Mouse (Mus musculus): ENCODE results near the gene Slc6a17. TPM values are rescaled to one million over a fixed set of nuclear protein-coding genes. Genes with fewer than 3 reads are reported as not detected.

Slc6a17 gene
- total RNA-seq, 1 experiment from 2014 or later: not detected

DNA sequence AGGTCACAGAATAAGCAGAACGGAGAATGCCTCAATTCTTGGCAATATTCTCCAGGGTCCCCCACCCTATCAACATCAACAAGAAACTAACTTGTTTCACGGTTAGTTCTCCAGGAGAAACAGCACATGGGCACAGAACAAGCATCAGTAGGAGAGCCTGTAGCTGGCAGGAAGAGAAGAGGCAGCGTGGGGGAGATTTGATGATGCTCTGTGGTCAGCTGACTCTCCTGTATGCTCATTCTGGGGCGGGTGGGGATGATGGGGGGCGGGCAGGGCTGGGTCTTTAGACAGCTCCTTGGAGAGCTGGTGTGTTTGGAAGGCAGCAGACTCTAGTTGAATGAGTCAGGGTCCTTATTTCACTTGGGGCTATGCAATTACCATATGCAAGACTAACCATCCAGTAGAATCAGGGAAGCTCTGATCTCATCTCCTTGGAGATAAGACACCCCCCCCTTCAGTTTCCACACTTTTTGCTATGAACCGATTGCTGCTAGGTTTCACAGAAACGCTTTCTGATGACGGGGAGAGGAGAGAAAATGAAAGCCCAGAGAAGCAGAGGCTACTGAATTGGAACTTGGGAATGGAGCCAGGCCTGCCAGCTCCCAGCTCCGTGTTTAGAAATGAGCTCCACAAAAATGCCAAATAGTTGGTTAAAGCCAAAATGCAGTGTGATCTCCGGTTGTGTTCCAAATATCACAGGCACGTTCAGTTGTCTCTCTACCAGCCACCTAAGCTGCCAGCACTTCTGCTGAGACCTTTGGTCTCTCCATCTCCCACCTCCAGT lies 93.4 kb downstream of the Slc6a17 start:
- ATAC-seq (replicated peaks; ENCODE audit: low read depth, poor library complexity, severe bottlenecking): no peak

DNA sequence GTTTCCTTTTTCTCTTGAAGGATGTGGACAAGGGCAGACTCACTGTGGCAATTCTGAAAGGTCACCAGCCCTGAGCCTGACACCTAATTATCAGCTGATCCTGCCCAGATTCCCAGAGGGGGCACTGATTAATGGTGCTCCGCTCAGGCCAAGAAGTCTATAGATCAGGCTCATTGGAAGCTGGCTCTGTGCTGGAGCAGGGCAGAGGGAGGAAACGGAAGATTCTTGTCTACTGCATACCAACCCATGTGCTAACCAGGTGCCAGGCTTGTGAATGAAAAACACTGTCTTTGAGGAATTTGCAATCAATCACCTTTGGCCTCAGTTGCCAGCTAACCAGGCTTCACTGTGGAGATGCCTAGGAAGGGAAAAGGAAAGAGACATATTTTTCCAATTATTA lies 97.7 kb downstream of the Slc6a17 start:
- ATAC-seq (replicated peaks; ENCODE audit: low read depth, poor library complexity, severe bottlenecking): no peak

Other genes with a start within 250 kb of the Slc6a17 start
- 34.1 and 35.0 TPM in 2 replicates for gene Lamtor5, start 239.2 kb downstream of the Slc6a17 start, total RNA-seq (2017)
- gene Slc16a4, start 226.8 kb downstream of the Slc6a17 start, total RNA-seq (2017): 0.92 and 1.1 TPM in 2 replicates
- gene Rbm15, start 184.3 kb downstream of the Slc6a17 start, total RNA-seq (2017): 40.1 and 46.0 TPM in 2 replicates
- gene Kcnc4, start 58.5 kb downstream of the Slc6a17 start, total RNA-seq (2017): not detected in 2 replicates
- not detected in 2 replicates for gene Ubl4b, start 37.1 kb upstream of the Slc6a17 start, total RNA-seq (2017)
- gene Alx3, start 77.0 kb upstream of the Slc6a17 start, total RNA-seq (2017): not detected in 2 replicates
- not detected in 2 replicates for gene Gm10961, start 113.3 kb upstream of the Slc6a17 start, total RNA-seq (2017)
- 17.2 and 21.6 TPM in 2 replicates for gene Strip1, start 113.7 kb upstream of the Slc6a17 start, total RNA-seq (2017)
- 79.1 and 95.6 TPM in 2 replicates for gene Ahcyl1, start 178.5 kb upstream of the Slc6a17 start, total RNA-seq (2017)
- gene Csf1, start 242.5 kb upstream of the Slc6a17 start, total RNA-seq (2017): 1.2 and 2.1 TPM in 2 replicates

Measured in common myeloid progenitor, adult 5-6 weeks (primary cell).